Mouse (Mus musculus): ENCODE results near the gene Eipr1.

GRCm38 (mm10) chr12:28845811-28846210, 94.2 kb downstream of the Eipr1 start:
- no peak for TF ChIP-seq CTCF (IDR thresholded peaks at IDR 0.05; ENCODE audit: low read depth)
- no peak for TF ChIP-seq EP300 (IDR thresholded peaks at IDR 0.05; ENCODE audit: low read depth)
